Mouse (Mus musculus): ENCODE results near the gene Pilrb1.

Gene Pilrb1

GRCm38 (mm10) chr5:137830238-137830637 lies 27.7 kb downstream of the Pilrb1 start:
- no peak for DNase-seq (ENCODE audit: extremely low read depth, low read depth, low spot score)

GRCm38 (mm10) chr5:137828694-137829093 lies 29.2 kb downstream of the Pilrb1 start:
- DNase-seq (ENCODE audit: extremely low read depth, low read depth, low spot score): no peak

GRCm38 (mm10) chr5:137826421-137826820 lies 31.5 kb downstream of the Pilrb1 start:
- no peak for DNase-seq (ENCODE audit: extremely low read depth, low read depth, low spot score)

- DNase-seq (ENCODE audit: extremely low read depth, low read depth, low spot score): no peak
Measured at GRCm38 (mm10) chr5:137825971-137826370, 31.9 kb downstream of the Pilrb1 start.

- no peak for DNase-seq (ENCODE audit: extremely low read depth, low read depth, low spot score)
Measured at GRCm38 (mm10) chr5:137825030-137825429, 32.9 kb downstream of the Pilrb1 start.

GRCm38 (mm10) chr5:137823455-137824045 lies 34.4 kb downstream of the Pilrb1 start:
- no peak for DNase-seq (ENCODE audit: extremely low read depth, low read depth, low spot score)

GRCm38 (mm10) chr5:137822602-137823001 lies 35.3 kb downstream of the Pilrb1 start:
- peak; percentile 59 for DNase-seq (ENCODE audit: extremely low read depth, low read depth, low spot score)

- no peak for DNase-seq (ENCODE audit: extremely low read depth, low read depth, low spot score)
Measured at GRCm38 (mm10) chr5:137822126-137822525, 35.8 kb downstream of the Pilrb1 start.

GRCm38 (mm10) chr5:137817466-137818222 lies 40.3 kb downstream of the Pilrb1 start:
- no peak for DNase-seq (ENCODE audit: extremely low read depth, low read depth, low spot score)

GRCm38 (mm10) chr5:137808316-137808715 lies 49.6 kb downstream of the Pilrb1 start:
- no peak for DNase-seq (ENCODE audit: extremely low read depth, low read depth, low spot score)

- DNase-seq (ENCODE audit: extremely low read depth, low read depth, low spot score): no peak
Measured at GRCm38 (mm10) chr5:137806158-137806557, 51.7 kb downstream of the Pilrb1 start.
